Mouse (Mus musculus) yolk sac, embryonic 10.5 days (tissue): Measurements from ENCODE around the gene Tbc1d32.

ENCODE experiments used
- DNase-seq: peaks from one replicate; pipeline ENCODE4 v3.0.0-alpha.2; 2017; ENCODE audit warnings: low spot score

The Tbc1d32 gene

GRCm38 (mm10) chr10:56106996-56107334, 121.5 kb downstream of the Tbc1d32 start:
- DNase-seq = no peak

- DNase-seq = peak; percentile 67
These were observed 122.0 kb downstream of the Tbc1d32 start, which contains the start of gene Msl3l2 for GRCm38 (mm10) chr10:56106333-56106995. Gene Msl3l2, plus strand, starts transcription at chr10:56106917.

GRCm38 (mm10) chr10:56099641-56100310, 128.7 kb downstream of the Tbc1d32 start:
- no peak for DNase-seq

GRCm38 (mm10) chr10:56099126-56099525, 129.4 kb downstream of the Tbc1d32 start:
- no peak for DNase-seq

- no peak for DNase-seq
These were observed 131.7 kb downstream of the Tbc1d32 start for GRCm38 (mm10) chr10:56096757-56097156.

GRCm38 (mm10) chr10:56094586-56094985, 133.9 kb downstream of the Tbc1d32 start:
- DNase-seq = no peak

- no peak for DNase-seq
These were observed 138.8 kb downstream of the Tbc1d32 start for GRCm38 (mm10) chr10:56089714-56090113.

- no peak for DNase-seq
These were observed 165.7 kb downstream of the Tbc1d32 start for GRCm38 (mm10) chr10:56062746-56063145.

GRCm38 (mm10) chr10:56061238-56061830, 167.2 kb downstream of the Tbc1d32 start:
- DNase-seq = no peak

- no peak for DNase-seq
These were observed 169.5 kb downstream of the Tbc1d32 start for GRCm38 (mm10) chr10:56058979-56059422.

GRCm38 (mm10) chr10:56025400-56025799, 203.1 kb downstream of the Tbc1d32 start:
- no peak for DNase-seq

GRCm38 (mm10) chr10:56024579-56024978, 203.9 kb downstream of the Tbc1d32 start:
- DNase-seq = no peak

- DNase-seq = peak; percentile 2
These were observed 248.5 kb downstream of the Tbc1d32 start for GRCm38 (mm10) chr10:55979898-55980521.

GRCm38 (mm10) chr10:55978001-55978400, 250.5 kb downstream of the Tbc1d32 start:
- DNase-seq = no peak
